Mouse (Mus musculus): ENCODE results near the gene Ddah2.

Gene Ddah2

GRCm38 (mm10) chr17:35097164-35097655 is 38.4 kb downstream of the Ddah2 start:
- intact Hi-C loops (cut with DNase I): no loop called here

GRCm38 (mm10) chr17:35100196-35100765 is 41.4 kb downstream of the Ddah2 start:
- intact Hi-C loops (cut with DNase I): no loop called here

GRCm38 (mm10) chr17:35101161-35101560 is 42.3 kb downstream of the Ddah2 start:
- intact Hi-C loops (cut with DNase I): no loop called here

- intact Hi-C loops (cut with DNase I): no loop called here
Observed at GRCm38 (mm10) chr17:35102299-35102698, 43.5 kb downstream of the Ddah2 start.

- intact Hi-C loops (cut with DNase I): no loop called here
Observed at GRCm38 (mm10) chr17:35103221-35103690, 44.4 kb downstream of the Ddah2 start.

GRCm38 (mm10) chr17:35104079-35104478 is 45.2 kb downstream of the Ddah2 start:
- intact Hi-C loops (cut with DNase I): no loop called here

GRCm38 (mm10) chr17:35104754-35105153 is 45.9 kb downstream of the Ddah2 start:
- intact Hi-C loops (cut with DNase I): loop anchor here (5.0 kb wide), 1 partner anchor 82 kb away; no protein-coding TSS in a partner anchor

- intact Hi-C loops (cut with DNase I): loop anchor here (5.0 kb wide), 1 partner anchor 84 kb away; no protein-coding TSS in a partner anchor
Observed at GRCm38 (mm10) chr17:35105740-35106389, 47.0 kb downstream of the Ddah2 start.

- intact Hi-C loops (cut with DNase I): loop anchor here (5.0 kb wide), 1 partner anchor 84 kb away; no protein-coding TSS in a partner anchor
Observed at GRCm38 (mm10) chr17:35106522-35106921, 47.7 kb downstream of the Ddah2 start.

- intact Hi-C loops (cut with DNase I): loop anchor here (5.0 kb wide), 1 partner anchor 86 kb away; no protein-coding TSS in a partner anchor
Observed at GRCm38 (mm10) chr17:35108097-35108496, 49.3 kb downstream of the Ddah2 start, which contains the start of gene Ly6g5c. Gene Ly6g5c (plus strand): TSS chr17:35108279.

Measured in adrenal gland (tissue).